Mouse (Mus musculus) liver, embryonic 14.5 days (tissue): ENCODE data around the gene Glt8d2. TPM values are rescaled to one million over a fixed set of nuclear protein-coding genes. Genes with fewer than 3 reads are reported as not detected.
A peak's percentile ranks its signal among the peaks of the same experiment; 100 is the strongest.
"Not testable (repeated sequence)": the region's sequence is repeated elsewhere in the genome, so short reads cannot be mapped to it uniquely, and the experiment has no call there.

Experiments used
- ATAC-seq: fragments of 200-750 bp; cut with Nextera tagmentation; 2 replicates; pipeline ENCODE4 v1.8.0; 2017; ENCODE audit warnings: moderate number of reproducible peaks, mild to moderate bottlenecking, moderate library complexity; ENCODE audit not compliant: insufficient read depth
- DNase-seq, 3 experiments: peaks; one replicate each; pipeline ENCODE4 v3.0.0-alpha.2; 2012 to 2013; ENCODE audit warnings: low read depth in 3 of 3, low spot score in 3 of 3
- H3K27ac ChIP-seq: fragments of 300-500 bp; sonication (generic); 2 replicates; pipeline ENCODE4 v1.5.1; 2014; ENCODE audit warnings: moderate library complexity, mild to moderate bottlenecking, control low read depth, inconsistent platforms
- H3K27me3 ChIP-seq: fragments of 300-500 bp; sonication (generic); 2 replicates; pipeline ENCODE4 v1.6.1; 2014; ENCODE audit warnings: mild to moderate bottlenecking, low read length, moderate library complexity; ENCODE audit not compliant: control insufficient read depth, insufficient read depth
- H3K36me3 ChIP-seq: fragments of 300-500 bp; sonication (generic); replicated peaks from 2 replicates; pipeline ENCODE4 v1.6.1; 2014; ENCODE audit warnings: low read depth; ENCODE audit not compliant: control insufficient read depth, insufficient read depth
- H3K4me1 ChIP-seq, 2 experiments: fragments of 200-500 bp in 1 of 2; fragments of 300-500 bp in 1 of 2; sonication (generic) in 1 of 2; replicated peaks; 2 replicates each; pipeline ENCODE4 v1.6.1; 2012 to 2014; ENCODE audit warnings: antibody characterized with exemption in 1 of 2, inconsistent platforms in 1 of 2, low read length in 1 of 2; ENCODE audit not compliant: control insufficient read depth in 2 of 2, insufficient read depth in 2 of 2
- H3K4me2 ChIP-seq: fragments of 300-500 bp; sonication (generic); 2 replicates; pipeline ENCODE4 v1.6.1; 2014; ENCODE audit warnings: low read depth, mild to moderate bottlenecking, control low read depth, moderate library complexity
- H3K4me3 ChIP-seq, 2 experiments: fragments of 200-500 bp in 1 of 2; fragments of 300-500 bp in 1 of 2; sonication (generic) in 1 of 2; 2 replicates each; pipeline ENCODE4 v1.5.1; 2012 to 2014; ENCODE audit warnings: low read depth in 2 of 2, low read length in 2 of 2, mild to moderate bottlenecking in 2 of 2, control low read depth in 1 of 2, inconsistent platforms in 1 of 2, moderate library complexity in 1 of 2; ENCODE audit not compliant: insufficient read depth in 1 of 2
- H3K9ac ChIP-seq: fragments of 300-500 bp; sonication (generic); replicated peaks from 2 replicates; pipeline ENCODE4 v1.6.1; 2014; ENCODE audit warnings: mild to moderate bottlenecking, control low read depth, moderate library complexity
- H3K9me3 ChIP-seq: fragments of 300-500 bp; sonication (generic); 2 replicates; pipeline ENCODE4 v1.6.1; 2016; ENCODE audit warnings: low read length, mixed read lengths; ENCODE audit not compliant: control insufficient read depth
- CTCF ChIP-seq: IDR thresholded peaks from 2 replicates; pipeline ENCODE4 v1.5.1; 2016; ENCODE audit warnings: antibody characterized with exemption, low read depth, control low read depth
- EP300 ChIP-seq: IDR thresholded peaks from 2 replicates; pipeline ENCODE4 v1.6.1; 2016; ENCODE audit warnings: antibody characterized with exemption, low read depth
- WGBS: fragments of 180-500 bp; shearing (Covaris S2); extraction: QIAGEN DNeasy Blood & Tissue Kit; methylation state at CpG from one replicate; pipeline ENCODE4 v1.1.7; 2014; ENCODE audit not compliant: insufficient replicate concordance; 5-methylcytosine and 5-hydroxymethylcytosine counted together
- polyA plus RNA-seq, 2 experiments: library from polyadenylated mRNA; depleted of rRNA in 1 of 2; stranded (reverse) in 1 of 2; unstranded in 1 of 2; fragments of >200 nt; fragmentation: Nextera tagmentation in 1 of 2; extraction: Ambion mirVana in 1 of 2; gene quantifications; 2 replicates each; pipeline versions ENCODE4 v1.2.1 to v1.2.3; 2012 to 2014

Gene Glt8d2
- polyA plus RNA-seq, 2 experiments = 0.23 to 0.27 TPM

DNA sequence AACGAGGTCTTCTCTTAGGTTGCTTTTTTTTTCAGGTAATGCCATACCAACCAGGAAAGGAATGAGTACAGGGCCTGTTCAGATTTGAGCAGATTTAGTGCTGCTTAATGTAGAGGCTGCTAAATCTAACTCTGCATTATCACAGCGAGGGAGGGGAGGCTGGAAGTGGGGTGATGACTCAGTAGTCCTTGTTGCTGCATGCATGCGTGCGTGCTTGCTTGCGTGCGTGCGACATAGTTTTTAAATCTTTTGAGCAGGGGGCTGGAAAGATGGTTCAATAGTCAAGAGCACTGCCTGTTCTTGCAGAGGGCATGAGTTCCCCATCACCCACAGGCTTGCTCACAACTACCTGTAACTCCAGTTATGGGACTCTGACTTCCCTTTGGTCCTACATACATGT, 56.1 kb downstream of the Glt8d2 start:
- Histone ChIP-seq H3K4me3 (no peak overlapping the region), H3K27me3 (no peaks in the 10 kb centered on the region), H3K4me1 (peaks cover 6 to 9% of the 10 kb centered on the region in 2 experiments), H3K9ac (no peak overlapping the region), H3K36me3 (peaks cover 11% of the 10 kb centered on the region), H3K27ac (no peak overlapping the region), H3K4me2 (no peak overlapping the region), H3K9me3 (no peaks in the 10 kb centered on the region)
- TF ChIP-seq CTCF = no peak
- no peak for TF ChIP-seq EP300
- WGBS = 88% methylated on average over 7 of the region's 7 CpGs
- DNase-seq (no peak), ATAC-seq (no peak)

DNA sequence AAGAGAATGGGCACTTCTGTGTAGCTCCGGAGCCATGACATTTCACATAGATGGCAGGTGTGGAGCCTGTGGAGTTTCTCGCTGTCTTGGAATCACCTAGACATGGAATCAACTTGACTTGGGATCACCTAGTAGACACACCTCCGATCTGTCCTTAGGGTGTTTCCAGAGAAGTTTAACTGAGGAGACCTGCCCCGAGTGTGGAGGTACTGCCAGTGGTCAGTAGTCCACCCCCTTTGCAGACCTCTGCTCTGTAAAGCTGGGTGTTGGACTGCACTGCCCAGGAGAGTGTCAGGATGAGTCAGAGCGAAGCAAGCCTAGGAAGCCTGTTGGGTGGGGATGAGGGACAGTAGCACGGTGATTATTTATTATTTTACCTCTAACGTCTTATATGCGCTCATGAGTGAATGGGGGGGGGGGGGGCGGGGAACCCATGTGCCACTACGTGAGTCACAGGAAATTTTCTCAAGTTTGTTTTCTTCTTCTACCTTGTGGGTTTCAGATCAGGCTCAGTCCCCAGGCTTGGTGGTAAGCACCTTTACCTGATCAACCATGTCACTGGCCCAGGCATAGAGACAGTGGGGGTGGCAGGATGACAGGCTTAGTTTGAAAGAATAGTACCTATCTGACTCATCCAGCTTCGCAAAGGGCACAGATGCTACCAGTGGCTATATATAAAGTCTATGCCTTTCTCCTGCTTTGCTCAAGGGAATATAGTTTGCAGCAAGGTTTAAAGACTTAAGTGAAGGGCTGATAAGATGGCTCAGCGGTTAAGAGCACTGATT, 57.8 kb downstream of the Glt8d2 start:
- Histone ChIP-seq H3K9me3 (no peaks in the 10 kb centered on the region), H3K4me2 (no peak overlapping the region), H3K27me3 (no peaks in the 10 kb centered on the region), H3K4me1 (peaks cover 11 to 14% of the 10 kb centered on the region in 2 experiments), H3K9ac (no peak overlapping the region), H3K36me3 (peaks cover 3% of the 10 kb centered on the region; the same call in 1 of the 2 replicates), H3K27ac (no peak overlapping the region), H3K4me3 (no peak overlapping the region)
- DNase-seq (no peak), ATAC-seq (no peak)
- TF ChIP-seq EP300 = no peak
- no peak for TF ChIP-seq CTCF
- WGBS = 87% methylated on average over 12 of the region's 12 CpGs

DNA sequence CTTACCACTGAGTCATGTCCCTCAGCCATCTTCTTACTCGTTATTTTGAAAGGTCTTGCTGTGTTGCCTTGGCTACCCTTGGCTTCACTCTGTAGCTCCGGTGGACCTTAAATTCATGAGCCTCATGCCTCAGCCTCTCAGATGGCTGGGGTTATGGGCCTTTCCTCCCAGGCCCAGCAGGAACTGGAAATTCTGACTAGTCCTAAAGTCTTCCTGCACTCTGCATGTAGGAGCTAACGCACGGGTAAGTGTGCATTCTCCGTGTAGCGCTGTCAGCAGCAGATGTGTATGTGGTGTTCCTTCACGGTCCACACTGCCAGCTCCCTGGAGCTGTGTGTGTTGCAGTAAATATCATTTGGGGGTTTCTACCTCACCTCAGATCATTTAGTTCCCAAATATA, 59.3 kb downstream of the Glt8d2 start:
- peak overlapping the region in 1 of 2 experiments; percentile 69; a peak in 2 of 4 replicates for H3K4me3 ChIP-seq
- H3K9me3 ChIP-seq = no peaks in the 10 kb centered on the region
- 82% methylated on average over 7 of the region's 7 CpGs for WGBS
- H3K27me3 ChIP-seq = no peaks in the 10 kb centered on the region
- TF ChIP-seq EP300 (no peak), CTCF (no peak)
- H3K4me2 ChIP-seq = peak overlapping the region; percentile 100
- peaks cover 11 to 14% of the 10 kb centered on the region in 2 experiments for H3K4me1 ChIP-seq
- H3K27ac ChIP-seq = no peak overlapping the region
- peaks cover 3% of the 10 kb centered on the region; the same call in 1 of the 2 replicates for H3K36me3 ChIP-seq
- DNase-seq = no peak
- peak overlapping the region; percentile 87 for H3K9ac ChIP-seq
- no peak for ATAC-seq

DNA sequence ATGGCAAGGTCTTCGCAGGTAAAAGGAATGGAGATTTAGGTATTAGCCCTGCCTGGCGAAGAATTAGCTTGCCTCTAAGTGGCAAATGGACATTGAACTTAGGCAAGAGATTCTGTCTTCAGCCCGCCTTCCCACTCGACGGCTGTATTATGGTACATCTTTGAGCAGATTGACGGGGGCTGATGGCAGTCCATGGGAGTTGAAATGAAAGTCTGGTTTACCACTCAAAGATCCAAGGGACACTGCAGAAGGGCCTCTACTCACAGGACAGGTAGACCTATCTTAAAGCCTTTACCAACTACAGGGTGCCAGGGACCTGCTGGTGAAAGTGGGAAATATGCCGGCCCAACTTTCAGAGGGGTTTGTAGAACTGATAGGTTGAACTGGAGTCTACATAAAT, 60.0 kb downstream of the Glt8d2 start:
- ATAC-seq (no peak), DNase-seq (no peak)
- no peak overlapping the region for H3K27ac ChIP-seq
- 15% methylated on average over 7 of the region's 7 CpGs for WGBS
- no peaks in the 10 kb centered on the region for H3K27me3 ChIP-seq
- TF ChIP-seq CTCF (no peak), EP300 (no peak)
- peak overlapping the region; percentile 69 to 94 for H3K4me3 ChIP-seq
- H3K9me3 ChIP-seq = no peaks in the 10 kb centered on the region
- peak overlapping the region; percentile 100 for H3K4me2 ChIP-seq
- H3K4me1 ChIP-seq = peaks cover 11 to 14% of the 10 kb centered on the region in 2 experiments
- peaks cover 3% of the 10 kb centered on the region; the same call in 1 of the 2 replicates for H3K36me3 ChIP-seq
- peak overlapping the region; percentile 87 for H3K9ac ChIP-seq

DNA sequence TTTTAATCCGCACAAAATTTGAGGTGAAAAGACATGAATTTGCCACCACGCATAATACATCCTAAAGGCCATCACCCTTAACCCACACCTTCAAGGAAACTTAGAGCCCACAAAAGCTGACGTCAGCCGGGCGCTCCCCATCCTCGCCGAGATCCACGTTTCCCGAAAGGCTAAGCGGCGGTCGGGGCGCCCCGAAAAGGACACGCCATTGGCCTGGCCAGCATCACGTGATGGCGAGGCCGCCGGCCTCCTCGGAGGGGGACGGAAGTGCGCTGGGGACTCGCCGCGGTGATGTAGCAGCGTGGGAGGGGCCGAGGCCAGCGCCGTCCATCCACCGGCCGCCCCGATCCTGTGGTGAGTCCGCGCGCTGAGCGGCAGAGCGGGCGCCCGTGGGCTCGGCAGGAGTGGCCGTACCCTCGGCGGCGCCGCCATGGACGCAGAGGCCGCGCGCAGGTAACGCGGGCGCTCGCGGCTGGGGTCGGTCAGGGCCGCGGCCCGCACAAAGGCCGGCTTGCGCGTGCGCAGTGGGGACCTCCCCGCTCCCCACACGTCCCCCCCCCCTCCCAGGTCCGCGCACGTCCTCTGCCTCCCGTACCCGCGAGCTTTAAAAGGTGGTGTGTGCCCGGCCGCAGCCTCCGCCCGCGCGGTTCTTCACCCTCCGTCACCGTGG, 60.7 kb downstream of the Glt8d2 start, which contains the start of gene Tdg:
TSS of gene Tdg (plus strand) at position 243 of the 670 bp plus-strand sequence.
- H3K4me2 ChIP-seq = peak within 1 kb of the TSS; percentile 100
- peak within 1 kb of the TSS; percentile 87 for H3K9ac ChIP-seq
- not testable (repeated sequence) for H3K27me3 ChIP-seq, H3K36me3 ChIP-seq, H3K9me3 ChIP-seq
- ATAC-seq (peak; percentile 98), DNase-seq (peak; percentile 91 to 93 (median 91))
- peak within 1 kb of the TSS; percentile 74 for H3K27ac ChIP-seq
- peaks cover 11 to 14% of the 10 kb centered on the region in 2 experiments for H3K4me1 ChIP-seq
- H3K4me3 ChIP-seq = peak within 1 kb of the TSS; percentile 69 to 94
- under 1% methylated on average over 77 of the region's 78 CpGs for WGBS
